Mouse (Mus musculus) forebrain, postnatal 0 days (tissue): Measurements from ENCODE around the gene Cdcp1. TPM values are rescaled to one million over a fixed set of nuclear protein-coding genes. Genes with fewer than 3 reads are reported as not detected.

ENCODE experiments used
- ATAC-seq: fragments of 200-750 bp; cut with Nextera tagmentation; 2 replicates; pipeline ENCODE4 v1.8.0; 2017; ENCODE audit warnings: mild to moderate bottlenecking, moderate library complexity
- DNase-seq: peaks from one replicate; pipeline ENCODE4 v3.0.0-alpha.2; 2015
- H3K27ac ChIP-seq: fragments of 300-500 bp; sonication (generic); 2 replicates; pipeline ENCODE4 v1.5.1; 2014; ENCODE audit warnings: low read depth, mild to moderate bottlenecking, antibody characterized with exemption, low read length, moderate library complexity, mixed read lengths
- H3K27me3 ChIP-seq: fragments of 300-500 bp; sonication (generic); 2 replicates; pipeline ENCODE4 v1.6.1; 2014; ENCODE audit warnings: mild to moderate bottlenecking, low read length, mixed read lengths; ENCODE audit not compliant: insufficient read depth
- H3K36me3 ChIP-seq: fragments of 300-500 bp; sonication (generic); 2 replicates; pipeline ENCODE4 v1.6.1; 2014; ENCODE audit warnings: mild to moderate bottlenecking, moderate library complexity; ENCODE audit not compliant: insufficient read depth
- H3K4me1 ChIP-seq: fragments of 300-500 bp; sonication (generic); 2 replicates; pipeline ENCODE4 v1.6.1; 2014; ENCODE audit warnings: antibody characterized with exemption; ENCODE audit not compliant: insufficient read depth
- H3K4me2 ChIP-seq: fragments of 300-500 bp; sonication (generic); 2 replicates; pipeline ENCODE4 v1.6.1; 2014; ENCODE audit warnings: low read depth, mild to moderate bottlenecking, moderate library complexity
- H3K4me3 ChIP-seq: fragments of 300-500 bp; sonication (generic); 2 replicates; pipeline ENCODE4 v1.5.1; 2014; ENCODE audit warnings: low read depth, low read length, mixed read lengths
- H3K9ac ChIP-seq: fragments of 300-500 bp; sonication (generic); 2 replicates; pipeline ENCODE4 v1.6.1; 2014; ENCODE audit warnings: mild to moderate bottlenecking
- H3K9me3 ChIP-seq: fragments of 300-500 bp; sonication (generic); 2 replicates; pipeline ENCODE4 v1.6.1; 2016; ENCODE audit warnings: low read length
- CTCF ChIP-seq: sonication (generic); IDR thresholded peaks from 2 replicates; pipeline ENCODE4 v1.5.1; 2016; ENCODE audit warnings: antibody characterized with exemption, control low read depth, low read depth
- WGBS: fragments of 180-500 bp; shearing (Covaris S2); extraction: QIAGEN DNeasy Blood & Tissue Kit; methylation state at CpG from one replicate; pipeline ENCODE4 v1.1.7; 2014; 5-methylcytosine and 5-hydroxymethylcytosine counted together
- polyA plus RNA-seq: library from polyadenylated mRNA; unstranded; fragments of >200 nt; fragmentation: Nextera tagmentation; extraction: Ambion mirVana; gene quantifications from 2 replicates; pipeline ENCODE4 v1.2.1, GENCODE M21; 2015
- total RNA-seq: library from RNA; depleted of rRNA; stranded (reverse); fragments of >200 nt; gene quantifications from 2 replicates; pipeline ENCODE4 v1.2.3, GENCODE M21; 2014

Cdcp1 gene
- total and polyA plus RNA-seq, 2 experiments from 2014 or later = 0.16 to 0.48 TPM

GRCm38 (mm10) chr9:123247992-123248391 lies 32.2 kb upstream of the Cdcp1 start:
- no peak for ATAC-seq
- H3K4me3 ChIP-seq = no peak overlapping the region
- no peak for DNase-seq
- no peaks in the 10 kb centered on the region for H3K4me1 ChIP-seq
- H3K9ac ChIP-seq = no peak overlapping the region
- WGBS = 85% methylated on average over 1 of the region's 1 CpGs
- H3K4me2 ChIP-seq = no peak overlapping the region
- H3K27me3 ChIP-seq = no peaks in the 10 kb centered on the region
- no peaks in the 10 kb centered on the region for H3K9me3 ChIP-seq
- TF ChIP-seq CTCF = no peak
- H3K36me3 ChIP-seq = no peaks in the 10 kb centered on the region
- no peak overlapping the region for H3K27ac ChIP-seq

GRCm38 (mm10) chr9:123245146-123245545 lies 29.3 kb upstream of the Cdcp1 start:
- DNase-seq = no peak
- H3K9me3 ChIP-seq = no peaks in the 10 kb centered on the region
- H3K9ac ChIP-seq = no peak overlapping the region
- WGBS = 87% methylated on average over 4 of the region's 4 CpGs
- H3K27me3 ChIP-seq = no peaks in the 10 kb centered on the region
- H3K36me3 ChIP-seq = no peaks in the 10 kb centered on the region
- H3K4me2 ChIP-seq = no peak overlapping the region
- H3K4me1 ChIP-seq = no peaks in the 10 kb centered on the region
- H3K4me3 ChIP-seq = no peak overlapping the region
- H3K27ac ChIP-seq = no peak overlapping the region
- no peak for ATAC-seq
- TF ChIP-seq CTCF = no peak

- Histone ChIP-seq H3K9me3 (no peaks in the 10 kb centered on the region), H3K9ac (no peak overlapping the region), H3K4me1 (no peaks in the 10 kb centered on the region), H3K27me3 (no peaks in the 10 kb centered on the region), H3K4me3 (no peak overlapping the region), H3K27ac (no peak overlapping the region), H3K4me2 (no peak overlapping the region), H3K36me3 (no peaks in the 10 kb centered on the region)
- no peak for DNase-seq
- no peak for TF ChIP-seq CTCF
- WGBS = 64% methylated on average over 10 of the region's 10 CpGs
- ATAC-seq = peak; percentile 55
These were observed 28.1 kb upstream of the Cdcp1 start for GRCm38 (mm10) chr9:123243988-123244387.

- no peaks in the 10 kb centered on the region for H3K27me3 ChIP-seq
- no peak overlapping the region for H3K4me2 ChIP-seq
- DNase-seq (no peak), ATAC-seq (no peak)
- H3K27ac ChIP-seq = no peak overlapping the region
- no peak for TF ChIP-seq CTCF
- H3K4me3 ChIP-seq = no peak overlapping the region
- no peaks in the 10 kb centered on the region for H3K36me3 ChIP-seq
- WGBS = 91% methylated on average over 5 of the region's 5 CpGs
- H3K4me1 ChIP-seq = no peaks in the 10 kb centered on the region
- H3K9ac ChIP-seq = no peak overlapping the region
- no peaks in the 10 kb centered on the region for H3K9me3 ChIP-seq
These were observed 25.4 kb upstream of the Cdcp1 start for GRCm38 (mm10) chr9:123241191-123241590.

- Histone ChIP-seq H3K36me3 (no peaks in the 10 kb centered on the region), H3K27me3 (no peaks in the 10 kb centered on the region), H3K4me3 (no peak overlapping the region), H3K27ac (no peak overlapping the region), H3K9ac (no peak overlapping the region), H3K4me2 (no peak overlapping the region), H3K4me1 (no peaks in the 10 kb centered on the region), H3K9me3 (no peaks in the 10 kb centered on the region)
- no peak for ATAC-seq
- 79% methylated on average over 2 of the region's 2 CpGs for WGBS
- no peak for TF ChIP-seq CTCF
- no peak for DNase-seq
These were observed 24.9 kb upstream of the Cdcp1 start for GRCm38 (mm10) chr9:123240751-123241150.

- Histone ChIP-seq H3K4me2 (no peak overlapping the region), H3K27ac (no peak overlapping the region), H3K9ac (no peak overlapping the region), H3K4me3 (no peak overlapping the region), H3K36me3 (no peaks in the 10 kb centered on the region), H3K4me1 (no peaks in the 10 kb centered on the region), H3K27me3 (no peaks in the 10 kb centered on the region), H3K9me3 (no peaks in the 10 kb centered on the region)
- DNase-seq (no peak), ATAC-seq (no peak)
- WGBS = 92% methylated on average over 5 of the region's 5 CpGs
- no peak for TF ChIP-seq CTCF
These were observed 24.4 kb upstream of the Cdcp1 start for GRCm38 (mm10) chr9:123240271-123240670.

GRCm38 (mm10) chr9:123239651-123240050 lies 23.8 kb upstream of the Cdcp1 start:
- Histone ChIP-seq H3K9me3 (no peaks in the 10 kb centered on the region), H3K27ac (no peak overlapping the region), H3K9ac (no peak overlapping the region), H3K36me3 (no peaks in the 10 kb centered on the region), H3K4me1 (no peaks in the 10 kb centered on the region), H3K27me3 (no peaks in the 10 kb centered on the region), H3K4me2 (no peak overlapping the region), H3K4me3 (no peak overlapping the region)
- WGBS = 82% methylated on average over 2 of the region's 2 CpGs
- no peak for ATAC-seq
- DNase-seq = no peak
- no peak for TF ChIP-seq CTCF
